Mouse (Mus musculus) stomach, postnatal 0 days (tissue): Measurements from ENCODE around the gene Amer2. TPM values are rescaled to one million over a fixed set of nuclear protein-coding genes. Genes with fewer than 3 reads are reported as not detected.

Experiments used
- ATAC-seq: fragments of 200-750 bp; cut with Nextera tagmentation; 2 replicates; pipeline ENCODE4 v1.8.0; 2017; ENCODE audit not compliant: low FRiP score, low TSS enrichment
- DNase-seq: peaks from one replicate; pipeline ENCODE4 v3.0.0-alpha.2; 2016; ENCODE audit warnings: low spot score
- H3K27ac ChIP-seq: fragments of 300-500 bp; sonication (generic); replicated peaks from 2 replicates; pipeline ENCODE4 v1.5.1; 2014; ENCODE audit warnings: mild to moderate bottlenecking, control low read depth
- H3K27me3 ChIP-seq: fragments of 300-500 bp; sonication (generic); 2 replicates; pipeline ENCODE4 v1.6.1; 2014; ENCODE audit warnings: low read length; ENCODE audit not compliant: control insufficient read depth, insufficient read depth
- H3K36me3 ChIP-seq: fragments of 300-500 bp; sonication (generic); 2 replicates; pipeline ENCODE4 v1.6.1; 2014; ENCODE audit warnings: low read length, mixed read lengths; ENCODE audit not compliant: control insufficient read depth, insufficient read depth
- H3K4me1 ChIP-seq: fragments of 300-500 bp; sonication (generic); replicated peaks from 2 replicates; pipeline ENCODE4 v1.6.1; 2014; ENCODE audit warnings: antibody characterized with exemption; ENCODE audit not compliant: control insufficient read depth, insufficient read depth
- H3K4me2 ChIP-seq: fragments of 300-500 bp; sonication (generic); replicated peaks from 2 replicates; pipeline ENCODE4 v1.6.1; 2014; ENCODE audit warnings: low read depth, mild to moderate bottlenecking, control low read depth, moderate library complexity
- H3K4me3 ChIP-seq: fragments of 300-500 bp; sonication (generic); 2 replicates; pipeline ENCODE4 v1.5.1; 2014; ENCODE audit warnings: low read depth, low read length, control low read depth
- H3K9ac ChIP-seq: fragments of 300-500 bp; sonication (generic); 2 replicates; pipeline ENCODE4 v1.6.1; 2014; ENCODE audit warnings: mild to moderate bottlenecking, low read length, control low read depth, mixed read lengths
- H3K9me3 ChIP-seq: fragments of 300-500 bp; sonication (generic); 2 replicates; pipeline ENCODE4 v1.6.1; 2016; ENCODE audit warnings: low read length; ENCODE audit not compliant: control insufficient read depth
- CTCF ChIP-seq: IDR thresholded peaks from 2 replicates; pipeline ENCODE4 v1.5.1; 2016; ENCODE audit warnings: antibody characterized with exemption, low read depth, mild to moderate bottlenecking, moderate library complexity
- EP300 ChIP-seq: optimal IDR thresholded peaks from 2 replicates; pipeline ENCODE3; 2016; ENCODE audit warnings: antibody characterized with exemption
- WGBS: fragments of 180-500 bp; shearing (Covaris S2); extraction: QIAGEN DNeasy Blood & Tissue Kit; methylation state at CpG from one replicate; pipeline ENCODE4 v1.1.7; 2014; 5-methylcytosine and 5-hydroxymethylcytosine counted together
- polyA plus RNA-seq: library from polyadenylated mRNA; unstranded; fragments of >200 nt; fragmentation: Nextera tagmentation; extraction: Ambion mirVana; gene quantifications from 2 replicates; pipeline ENCODE4 v1.2.1, GENCODE M21; 2015

Gene Amer2
- polyA plus RNA-seq, 1 experiment from 2014 or later = 1.2 TPM

- no peaks in the 10 kb centered on the region for H3K9me3 ChIP-seq
- no peaks in the 10 kb centered on the region for H3K27me3 ChIP-seq
- DNase-seq = no peak
- no peak overlapping the region for H3K4me3 ChIP-seq
- H3K4me2 ChIP-seq = no peak overlapping the region
- no peaks in the 10 kb centered on the region for H3K36me3 ChIP-seq
- no peak for ATAC-seq
- H3K27ac ChIP-seq = no peak overlapping the region
- TF ChIP-seq EP300 = no peak
- TF ChIP-seq CTCF = no peak
- no peak overlapping the region for H3K9ac ChIP-seq
- H3K4me1 ChIP-seq = no peaks in the 10 kb centered on the region
- 62% methylated on average over 8 of the region's 8 CpGs for WGBS
Measured at GRCm38 (mm10) chr14:60414691-60415090, 41.6 kb downstream of the Amer2 start.

GRCm38 (mm10) chr14:60417924-60418323 lies 44.9 kb downstream of the Amer2 start:
- WGBS = 74% methylated on average over 5 of the region's 5 CpGs
- H3K4me1 ChIP-seq = no peaks in the 10 kb centered on the region
- no peaks in the 10 kb centered on the region for H3K27me3 ChIP-seq
- DNase-seq (no peak), ATAC-seq (no peak)
- TF ChIP-seq CTCF = no peak
- no peak for TF ChIP-seq EP300
- H3K9me3 ChIP-seq = no peaks in the 10 kb centered on the region
- H3K4me2 ChIP-seq = no peak overlapping the region
- H3K36me3 ChIP-seq = no peaks in the 10 kb centered on the region
- H3K9ac ChIP-seq = no peak overlapping the region
- no peak overlapping the region for H3K4me3 ChIP-seq
- no peak overlapping the region for H3K27ac ChIP-seq

- Histone ChIP-seq H3K9me3 (no peaks in the 10 kb centered on the region), H3K4me1 (no peaks in the 10 kb centered on the region), H3K27ac (no peak overlapping the region), H3K9ac (no peak overlapping the region), H3K27me3 (no peaks in the 10 kb centered on the region), H3K36me3 (no peaks in the 10 kb centered on the region), H3K4me3 (no peak overlapping the region), H3K4me2 (no peak overlapping the region)
- DNase-seq = no peak
- WGBS = 91% methylated on average over 2 of the region's 2 CpGs
- TF ChIP-seq CTCF = no peak
- TF ChIP-seq EP300 = no peak
- no peak for ATAC-seq
Measured at GRCm38 (mm10) chr14:60422920-60423319, 49.9 kb downstream of the Amer2 start.

- ATAC-seq = no peak
- TF ChIP-seq EP300 = no peak
- TF ChIP-seq CTCF = no peak
- WGBS = 51% methylated on average over 3 of the region's 3 CpGs
Measured at GRCm38 (mm10) chr14:60424174-60424573, 51.1 kb downstream of the Amer2 start.

GRCm38 (mm10) chr14:60425553-60425952 lies 52.5 kb downstream of the Amer2 start:
- H3K27ac ChIP-seq = no peak overlapping the region
- 76% methylated on average over 7 of the region's 7 CpGs for WGBS
- no peaks in the 10 kb centered on the region for H3K4me1 ChIP-seq
- no peak for ATAC-seq
- H3K9ac ChIP-seq = no peak overlapping the region
- no peak for DNase-seq
- TF ChIP-seq EP300 = no peak
- no peak for TF ChIP-seq CTCF
- H3K27me3 ChIP-seq = no peaks in the 10 kb centered on the region
- H3K36me3 ChIP-seq = no peaks in the 10 kb centered on the region
- H3K4me3 ChIP-seq = no peak overlapping the region
- H3K4me2 ChIP-seq = no peak overlapping the region
- H3K9me3 ChIP-seq = no peaks in the 10 kb centered on the region

More at GRCm38 (mm10) chr14:60424174-60424573, 51.1 kb downstream of the Amer2 start:
- H3K9ac ChIP-seq = no peak overlapping the region
- no peak overlapping the region for H3K4me2 ChIP-seq
- H3K4me1 ChIP-seq = no peaks in the 10 kb centered on the region
- no peak overlapping the region for H3K27ac ChIP-seq
- H3K36me3 ChIP-seq = no peaks in the 10 kb centered on the region
- H3K27me3 ChIP-seq = no peaks in the 10 kb centered on the region
- no peaks in the 10 kb centered on the region for H3K9me3 ChIP-seq
- DNase-seq = no peak
- H3K4me3 ChIP-seq = no peak overlapping the region

GRCm38 (mm10) chr14:60427896-60428295 lies 54.8 kb downstream of the Amer2 start:
- TF ChIP-seq CTCF = no peak
- no peaks in the 10 kb centered on the region for H3K4me1 ChIP-seq
- no peak overlapping the region for H3K27ac ChIP-seq
- H3K9me3 ChIP-seq = no peaks in the 10 kb centered on the region
- WGBS = 12% methylated on average over 3 of the region's 3 CpGs
- DNase-seq (no peak), ATAC-seq (no peak)
- no peaks in the 10 kb centered on the region for H3K36me3 ChIP-seq
- H3K4me2 ChIP-seq = no peak overlapping the region
- no peak overlapping the region for H3K9ac ChIP-seq
- no peaks in the 10 kb centered on the region for H3K27me3 ChIP-seq
- H3K4me3 ChIP-seq = no peak overlapping the region
